Mouse (Mus musculus) heart, embryonic 15.5 days (tissue): ENCODE measurements at regions not wholly inside any gene's neighbourhood (a gene's known extent, or its start where the extent isn't known, plus 50 kb on each side); places are given as distances from the start of the nearest gene placed in this dataset.

ENCODE experiments used
- ATAC-seq: fragments of 200-750 bp; cut with Nextera tagmentation; replicated peaks from 2 replicates; pipeline ENCODE4 v1.8.0; 2017; ENCODE audit warnings: low read depth, moderate TSS enrichment; ENCODE audit not compliant: insufficient number of reproducible peaks, insufficient read depth, low FRiP score
- H3K27ac ChIP-seq: fragments of 300-500 bp; sonication (generic); 2 replicates; pipeline ENCODE4 v1.5.1; 2015; ENCODE audit warnings: mild to moderate bottlenecking, inconsistent platforms
- H3K27me3 ChIP-seq: fragments of 300-500 bp; sonication (generic); 2 replicates; pipeline ENCODE4 v1.6.1; 2015; ENCODE audit warnings: inconsistent platforms
- H3K36me3 ChIP-seq: fragments of 300-500 bp; sonication (generic); 2 replicates; pipeline ENCODE4 v1.6.1; 2015; ENCODE audit warnings: mild to moderate bottlenecking, inconsistent platforms
- H3K4me1 ChIP-seq: fragments of 300-500 bp; sonication (generic); replicated peaks from 2 replicates; pipeline ENCODE4 v1.6.1; 2015; ENCODE audit warnings: inconsistent platforms
- H3K4me2 ChIP-seq: fragments of 300-500 bp; sonication (generic); 2 replicates; pipeline ENCODE4 v1.6.1; 2015; ENCODE audit warnings: inconsistent platforms, mild to moderate bottlenecking, moderate library complexity
- H3K4me3 ChIP-seq: fragments of 300-500 bp; sonication (generic); 2 replicates; pipeline ENCODE4 v1.5.1; 2015; ENCODE audit warnings: mild to moderate bottlenecking, inconsistent platforms
- H3K9ac ChIP-seq: fragments of 300-500 bp; sonication (generic); 2 replicates; pipeline ENCODE4 v1.6.1; 2015; ENCODE audit warnings: mild to moderate bottlenecking, inconsistent platforms
- H3K9me3 ChIP-seq: fragments of 300-500 bp; sonication (generic); replicated peaks from 2 replicates; pipeline ENCODE4 v1.6.1; 2016; ENCODE audit warnings: inconsistent platforms
- WGBS: fragments of 180-500 bp; shearing (Covaris S2); methylation state at CpG from one replicate; pipeline ENCODE4 v1.1.7; 2015; ENCODE audit warnings: mixed read lengths; 5-methylcytosine and 5-hydroxymethylcytosine counted together

- Histone ChIP-seq H3K9me3 (no peaks in the 10 kb centered on the region), H3K4me2 (no peak overlapping the region), H3K27me3 (no peaks in the 10 kb centered on the region), H3K4me1 (no peaks in the 10 kb centered on the region), H3K36me3 (no peaks in the 10 kb centered on the region), H3K4me3 (no peak overlapping the region), H3K9ac (no peak overlapping the region), H3K27ac (no peak overlapping the region)
- no peak for ATAC-seq
- 84% methylated on average over 6 of the region's 6 CpGs for WGBS
Observed at GRCm38 (mm10) chr1:144085530-144086520, 81.9 kb upstream of the Rgs2 start.

DNA sequence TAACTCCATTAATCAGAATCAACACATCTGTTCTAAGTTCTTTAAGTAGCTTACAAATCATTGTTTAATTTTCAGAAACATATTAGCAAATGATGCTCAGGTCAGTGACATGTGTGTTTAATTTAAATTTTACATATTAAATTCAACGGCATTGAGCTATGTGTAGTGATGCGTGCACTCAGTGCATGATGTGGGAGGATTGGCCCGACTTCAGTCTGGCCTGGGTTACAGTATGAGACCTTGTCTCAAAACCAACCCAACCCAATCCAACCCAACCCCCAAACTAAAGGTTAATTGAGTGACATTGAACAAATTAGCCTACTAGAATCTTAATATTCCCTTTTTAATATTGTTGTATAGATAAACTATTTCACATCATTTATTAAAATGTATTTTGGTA is 75.0 kb upstream of the Rgs2 start:
- Histone ChIP-seq H3K4me2 (no peak overlapping the region), H3K36me3 (no peaks in the 10 kb centered on the region), H3K27me3 (no peaks in the 10 kb centered on the region), H3K4me3 (no peak overlapping the region), H3K27ac (no peak overlapping the region), H3K4me1 (0 out of 2 replicates have a peak, but pooled peaks cover 2% of the 10 kb centered on the region), H3K9ac (no peak overlapping the region), H3K9me3 (no peaks in the 10 kb centered on the region)
- 86% methylated on average over 3 of the region's 3 CpGs for WGBS
- ATAC-seq = no peak

DNA sequence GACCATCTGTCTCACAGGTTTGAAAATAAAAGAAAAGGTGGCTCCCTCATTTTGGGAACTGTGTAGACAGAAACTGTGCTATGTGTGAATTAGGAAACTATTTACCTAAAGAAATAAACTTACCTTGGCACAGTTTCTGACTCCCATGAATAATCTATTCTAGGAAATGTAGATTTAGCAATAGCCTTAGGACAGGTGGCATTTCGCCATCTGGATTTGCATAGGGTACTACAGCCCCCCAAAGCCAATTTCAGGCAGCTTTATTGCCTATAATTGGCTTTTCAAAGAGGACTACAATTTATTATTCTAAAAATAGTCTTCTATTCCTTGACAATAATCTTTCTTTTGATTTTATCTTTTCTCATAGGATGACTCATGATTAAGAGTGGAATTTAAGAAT is 74.5 kb upstream of the Rgs2 start:
- Histone ChIP-seq H3K9me3 (no peaks in the 10 kb centered on the region), H3K4me3 (no peak overlapping the region), H3K4me2 (no peak overlapping the region), H3K27ac (no peak overlapping the region), H3K9ac (no peak overlapping the region), H3K36me3 (no peaks in the 10 kb centered on the region), H3K4me1 (0 out of 2 replicates have a peak, but pooled peaks cover 2% of the 10 kb centered on the region), H3K27me3 (no peaks in the 10 kb centered on the region)
- 87% methylated on average over 1 of the region's 1 CpGs for WGBS
- ATAC-seq = no peak

GRCm38 (mm10) chr1:144075991-144076390 is 72.0 kb upstream of the Rgs2 start:
- Histone ChIP-seq H3K36me3 (no peaks in the 10 kb centered on the region), H3K4me1 (0 out of 2 replicates have a peak, but pooled peaks cover 2% of the 10 kb centered on the region), H3K27me3 (no peaks in the 10 kb centered on the region), H3K4me3 (no peak overlapping the region), H3K9ac (no peak overlapping the region), H3K4me2 (no peak overlapping the region), H3K9me3 (no peaks in the 10 kb centered on the region), H3K27ac (no peak overlapping the region)
- WGBS = 38% methylated on average over 4 of the region's 4 CpGs
- ATAC-seq = no peak

DNA sequence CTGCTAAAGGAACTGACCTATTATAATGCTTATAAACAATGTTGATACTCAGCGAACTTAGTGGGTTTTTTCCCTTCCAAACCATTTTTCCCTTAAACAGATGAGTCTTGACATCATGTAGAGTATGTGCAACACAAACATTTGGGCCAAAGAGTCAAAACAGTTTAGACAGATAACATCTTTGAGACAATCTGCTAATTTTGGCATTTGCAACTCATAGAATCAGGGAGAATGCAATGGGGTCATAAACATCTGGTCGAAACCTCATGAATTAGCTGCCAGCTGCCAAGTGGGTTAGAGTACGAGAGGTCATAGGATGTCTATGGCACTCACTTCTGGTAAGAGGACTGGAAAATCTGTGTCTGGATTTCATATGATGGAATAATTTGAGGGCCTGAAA is 57.3 kb upstream of the Rgs2 start:
- no peak for ATAC-seq
- 75% methylated on average over 3 of the region's 3 CpGs for WGBS
- no peaks in the 10 kb centered on the region for H3K27me3 ChIP-seq

GRCm38 (mm10) chr1:144055476-144056213 is 51.7 kb upstream of the Rgs2 start:
- Histone ChIP-seq H3K9me3 (no peaks in the 10 kb centered on the region), H3K9ac (no peak overlapping the region), H3K4me2 (peak overlapping the region; percentile 46), H3K27ac (peak overlapping the region; percentile 85), H3K4me1 (peaks cover 8% of the 10 kb centered on the region; the same call in 1 of the 2 replicates), H3K4me3 (peak overlapping the region; percentile 13; the same call in 1 of the 2 replicates), H3K27me3 (no peaks in the 10 kb centered on the region), H3K36me3 (no peaks in the 10 kb centered on the region)
- peak; percentile 91 for ATAC-seq
- WGBS = 39% methylated on average over 13 of the region's 13 CpGs

More for the DNA sequence above, 57.3 kb upstream of the Rgs2 start:
- no peak overlapping the region for H3K4me3 ChIP-seq
- H3K9ac ChIP-seq = no peak overlapping the region
- H3K27ac ChIP-seq = no peak overlapping the region
- no peak overlapping the region for H3K4me2 ChIP-seq
- H3K4me1 ChIP-seq = peaks cover 4% of the 10 kb centered on the region; the same call in 1 of the 2 replicates
- no peaks in the 10 kb centered on the region for H3K36me3 ChIP-seq
- no peaks in the 10 kb centered on the region for H3K9me3 ChIP-seq
